In genomic region chr2:62556349-62556748, GRCm38 (mm10) we compare ENCODE assay signal across 15 mouse cellular contexts.
"Had no signal": no experiment of that assay in that cellular context is flagged by ENCODE, and none has a peak within 500 bp of the region (broad histone marks: within the 10 kb centered on the region; RNA-seq: fewer than 3 reads in every experiment).

No protein-coding gene starts in this region.

- H3K4me3 ChIP-seq: layer of hippocampus, adult 2 months; limb, embryonic 15.5 days; liver, embryonic 12.5 days; midbrain, embryonic 10.5 days; myocyte; neural tube, embryonic 15.5 days had no signal

- H3K27me3 ChIP-seq: limb, embryonic 15.5 days; liver, embryonic 12.5 days; neural tube, embryonic 15.5 days had no signal

- H3K27ac ChIP-seq: layer of hippocampus, adult 2 months; limb, embryonic 15.5 days; liver, embryonic 12.5 days; midbrain, embryonic 10.5 days; neural tube, embryonic 15.5 days had no signal

- H3K4me1 ChIP-seq: limb, embryonic 15.5 days; liver, embryonic 12.5 days; midbrain, embryonic 10.5 days; neural tube, embryonic 15.5 days had no signal

- H3K9me3 ChIP-seq: limb, embryonic 15.5 days; midbrain, embryonic 10.5 days; neural tube, embryonic 15.5 days had no signal

- H3K36me3 ChIP-seq: limb, embryonic 15.5 days; liver, embryonic 12.5 days; midbrain, embryonic 10.5 days; neural tube, embryonic 15.5 days had no signal

- ATAC-seq: liver, embryonic 12.5 days had no signal

- DNase-seq: kidney, postnatal 10 days; kidney, postnatal 4 days; lung, embryonic 14.5 days; lung, postnatal 10 days; lung, postnatal 4 days; midbrain, embryonic 14.5 days; spleen, adult 18-20 months; thymus, adult 18-20 months; thymus, postnatal 14 days had no signal

- H3K9ac ChIP-seq: limb, embryonic 15.5 days; liver, embryonic 12.5 days; lung, embryonic 14.5 days; neural tube, embryonic 15.5 days had no signal

- H3K4me2 ChIP-seq: limb, embryonic 15.5 days; liver, embryonic 12.5 days; lung, embryonic 14.5 days; neural tube, embryonic 15.5 days had no signal
